Mouse (Mus musculus) CD4-positive helper T cell, adult 2 months (primary cell): ENCODE results near the gene Sept6.

ENCODE experiments used
- DNase-seq: peaks from one replicate; pipeline ENCODE4 v3.0.0-alpha.2; 2012; ENCODE audit warnings: low read depth, missing footprints, low spot score

Gene Sept6

DNA sequence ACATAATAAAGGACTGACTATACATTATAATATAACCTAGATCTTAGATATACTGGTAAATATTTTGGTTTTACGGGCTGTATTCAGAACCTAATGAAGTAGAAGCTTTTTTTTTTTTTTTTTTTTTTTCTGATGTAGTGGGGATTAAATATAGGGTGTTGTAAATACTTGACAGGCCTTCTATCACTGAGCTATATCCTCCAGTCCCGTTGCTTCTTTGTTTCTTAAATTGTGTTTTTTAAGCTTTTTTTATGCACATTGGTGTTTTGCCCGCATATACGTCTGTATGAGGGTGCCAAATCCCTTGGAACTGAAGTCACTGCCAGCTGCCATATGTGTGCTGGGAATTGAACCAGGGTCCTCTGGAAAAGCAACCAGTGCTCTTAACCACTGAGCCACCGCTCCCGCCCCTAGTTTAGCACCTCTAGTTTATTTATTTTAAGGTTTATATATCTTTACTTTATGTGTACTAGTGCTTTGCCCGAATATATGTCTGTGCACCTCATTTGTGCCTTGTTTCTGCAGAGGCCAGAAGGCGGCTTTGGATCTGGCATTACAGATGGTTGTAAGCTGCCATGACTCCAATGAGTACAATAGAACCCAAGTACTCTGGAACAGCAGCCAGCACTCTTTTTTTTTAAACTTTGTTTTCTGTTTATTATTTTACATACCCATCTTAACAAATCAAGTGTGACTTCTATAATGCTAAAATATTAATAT is 126.8 kb downstream of the Sept6 start:
- no peak for DNase-seq

GRCm38 (mm10) chrX:36863766-36864608 is 127.6 kb downstream of the Sept6 start:
- DNase-seq: peak; percentile 89
